Mouse (Mus musculus) intestine, postnatal 0 days (tissue): ENCODE results near the gene Eef1akmt1. TPM values are rescaled to one million over a fixed set of nuclear protein-coding genes. Genes with fewer than 3 reads are reported as not detected.

ENCODE experiments used
- ATAC-seq: fragments of 200-750 bp; cut with Nextera tagmentation; 2 replicates; pipeline ENCODE4 v1.8.0; 2017; ENCODE audit warnings: mild to moderate bottlenecking, moderate TSS enrichment, moderate library complexity
- H3K27ac ChIP-seq: fragments of 300-500 bp; sonication (generic); 2 replicates; pipeline ENCODE4 v1.5.1; 2014; ENCODE audit warnings: mild to moderate bottlenecking, low read depth, low read length, moderate library complexity
- H3K27me3 ChIP-seq: fragments of 300-500 bp; sonication (generic); replicated peaks from 2 replicates; pipeline ENCODE4 v1.6.1; 2014; ENCODE audit warnings: low read length, mixed read lengths; ENCODE audit not compliant: control insufficient read depth, insufficient read depth
- H3K36me3 ChIP-seq: fragments of 300-500 bp; sonication (generic); 2 replicates; pipeline ENCODE4 v1.6.1; 2014; ENCODE audit warnings: mild to moderate bottlenecking, moderate library complexity; ENCODE audit not compliant: control insufficient read depth, insufficient read depth
- H3K4me1 ChIP-seq: fragments of 300-500 bp; sonication (generic); replicated peaks from 2 replicates; pipeline ENCODE4 v1.6.1; 2014; ENCODE audit warnings: antibody characterized with exemption, low read length, mixed read lengths; ENCODE audit not compliant: control insufficient read depth, insufficient read depth
- H3K4me2 ChIP-seq: fragments of 300-500 bp; sonication (generic); replicated peaks from 2 replicates; pipeline ENCODE4 v1.6.1; 2014; ENCODE audit warnings: low read depth, mild to moderate bottlenecking, moderate library complexity
- H3K4me3 ChIP-seq: fragments of 300-500 bp; sonication (generic); 2 replicates; pipeline ENCODE4 v1.5.1; 2014; ENCODE audit warnings: low read depth, low read length
- H3K9ac ChIP-seq: fragments of 300-500 bp; sonication (generic); 2 replicates; pipeline ENCODE4 v1.6.1; 2014; ENCODE audit warnings: mild to moderate bottlenecking, low read depth, low read length
- H3K9me3 ChIP-seq: fragments of 300-500 bp; sonication (generic); 2 replicates; pipeline ENCODE4 v1.6.1; 2016; ENCODE audit warnings: mixed run types; ENCODE audit not compliant: control insufficient read depth
- CTCF ChIP-seq: sonication (generic); IDR thresholded peaks from 2 replicates; pipeline ENCODE4 v1.5.1; 2016; ENCODE audit warnings: low read depth, mild to moderate bottlenecking, control low read depth, antibody characterized with exemption, moderate library complexity
- WGBS: fragments of 180-500 bp; shearing (Covaris S2); extraction: QIAGEN DNeasy Blood & Tissue Kit; methylation state at CpG from one replicate; pipeline ENCODE4 v1.1.7; 2014; 5-methylcytosine and 5-hydroxymethylcytosine counted together
- polyA plus RNA-seq: library from polyadenylated mRNA; unstranded; fragments of >200 nt; fragmentation: Nextera tagmentation; extraction: Ambion mirVana; gene quantifications from 2 replicates; pipeline ENCODE4 v1.2.1, GENCODE M21; 2015

The Eef1akmt1 gene
- polyA plus RNA-seq, 1 experiment from 2014 or later: 53.2 TPM

GRCm38 (mm10) chr14:57554434-57554833, 17.0 kb downstream of the Eef1akmt1 start:
- no peak overlapping the region for H3K4me3 ChIP-seq
- peaks cover 10% of the 10 kb centered on the region; the same call in 1 of the 2 replicates for H3K36me3 ChIP-seq
- no peak overlapping the region for H3K4me2 ChIP-seq
- H3K27me3 ChIP-seq: no peaks in the 10 kb centered on the region
- H3K4me1 ChIP-seq: no peaks in the 10 kb centered on the region
- no peak overlapping the region for H3K9ac ChIP-seq
- H3K9me3 ChIP-seq: no peaks in the 10 kb centered on the region
- TF ChIP-seq CTCF: no peak
- 92% methylated on average over 5 of the region's 5 CpGs for WGBS
- no peak for ATAC-seq
- no peak overlapping the region for H3K27ac ChIP-seq

GRCm38 (mm10) chr14:57552945-57553344, 18.5 kb downstream of the Eef1akmt1 start:
- Histone ChIP-seq H3K27ac (no peak overlapping the region), H3K4me2 (no peak overlapping the region), H3K4me1 (no peaks in the 10 kb centered on the region), H3K4me3 (no peak overlapping the region), H3K36me3 (peaks cover 20% of the 10 kb centered on the region), H3K9ac (no peak overlapping the region), H3K27me3 (no peaks in the 10 kb centered on the region), H3K9me3 (no peaks in the 10 kb centered on the region)
- no peak for TF ChIP-seq CTCF
- ATAC-seq: no peak

DNA sequence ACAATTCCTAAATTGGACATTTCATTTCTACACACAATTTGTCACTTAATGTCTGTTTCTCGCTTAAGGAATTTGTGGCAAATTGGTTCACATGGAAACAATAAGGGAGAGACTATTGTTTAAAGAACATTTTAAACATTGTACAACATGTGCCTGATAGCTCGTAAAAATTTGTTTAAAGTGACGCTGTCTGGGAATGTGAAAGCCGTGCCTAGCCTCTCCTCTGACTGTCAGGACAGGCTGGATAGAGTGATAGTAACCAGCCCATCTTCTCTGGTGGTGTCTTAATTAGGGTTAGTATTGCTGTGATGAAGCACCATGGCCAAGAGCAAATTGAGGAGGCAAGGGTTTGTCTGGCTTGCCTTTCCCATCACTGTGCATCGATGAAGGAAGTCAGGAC, 24.4 kb downstream of the Eef1akmt1 start:
- Histone ChIP-seq H3K4me2 (no peak overlapping the region), H3K36me3 (peaks cover 20% of the 10 kb centered on the region), H3K9me3 (no peaks in the 10 kb centered on the region), H3K4me1 (no peaks in the 10 kb centered on the region), H3K27ac (no peak overlapping the region), H3K9ac (no peak overlapping the region), H3K27me3 (no peaks in the 10 kb centered on the region), H3K4me3 (no peak overlapping the region)
- ATAC-seq: 0 out of 2 replicates have a peak, but pooled peaks have one; percentile 46
- TF ChIP-seq CTCF: no peak
- 48% methylated on average over 5 of the region's 5 CpGs for WGBS

DNA sequence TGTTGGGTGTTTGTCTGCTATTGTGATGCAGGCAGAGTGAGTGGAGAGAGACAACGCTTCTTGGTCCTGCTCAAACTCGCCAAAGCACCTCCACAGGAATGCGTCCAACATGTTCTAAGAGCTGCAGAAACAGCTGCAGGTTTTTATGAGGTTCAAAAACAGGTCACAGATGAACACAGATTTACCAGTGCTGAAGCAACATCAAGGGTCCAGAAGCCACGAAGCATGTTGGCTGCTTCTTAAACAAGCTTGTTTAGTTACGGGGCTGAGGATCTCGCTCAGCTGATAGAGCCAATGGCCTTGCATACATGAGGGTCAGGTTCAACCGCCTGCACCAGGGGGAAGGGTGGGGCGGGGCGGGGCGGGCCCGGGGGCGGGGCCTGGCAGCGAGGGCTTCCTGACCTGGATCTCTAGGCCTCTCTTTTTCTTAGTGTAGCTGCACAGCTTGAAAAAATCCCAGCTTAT, 24.8 kb downstream of the Eef1akmt1 start:
- WGBS: 16% methylated on average over 13 of the region's 13 CpGs
- TF ChIP-seq CTCF: no peak
- H3K4me2 ChIP-seq: peak overlapping the region; percentile 14; the same call in 1 of the 2 replicates

GRCm38 (mm10) chr14:57546131-57546530, 25.3 kb downstream of the Eef1akmt1 start:
- Histone ChIP-seq H3K9me3 (no peaks in the 10 kb centered on the region), H3K4me3 (no peak overlapping the region), H3K27ac (peak overlapping the region; percentile 41; the same call in 1 of the 2 replicates), H3K4me2 (no peak overlapping the region), H3K27me3 (no peaks in the 10 kb centered on the region), H3K4me1 (no peaks in the 10 kb centered on the region), H3K36me3 (peaks cover 20% of the 10 kb centered on the region), H3K9ac (no peak overlapping the region)
- 75% methylated on average over 8 of the region's 8 CpGs for WGBS
- ATAC-seq: no peak
- no peak for TF ChIP-seq CTCF

More for the DNA sequence above, 24.8 kb downstream of the Eef1akmt1 start:
- no peak overlapping the region for H3K4me3 ChIP-seq
- H3K27me3 ChIP-seq: no peaks in the 10 kb centered on the region
- no peaks in the 10 kb centered on the region for H3K4me1 ChIP-seq
- no peak overlapping the region for H3K9ac ChIP-seq
- H3K9me3 ChIP-seq: no peaks in the 10 kb centered on the region
- peaks cover 20% of the 10 kb centered on the region for H3K36me3 ChIP-seq
- peak; percentile 68 for ATAC-seq
- H3K27ac ChIP-seq: no peak overlapping the region; the same call in 1 of the 2 replicates

GRCm38 (mm10) chr14:57545526-57545925, 25.9 kb downstream of the Eef1akmt1 start:
- Histone ChIP-seq H3K4me3 (no peak overlapping the region), H3K27me3 (no peaks in the 10 kb centered on the region), H3K27ac (no peak overlapping the region; the same call in 1 of the 2 replicates), H3K4me1 (no peaks in the 10 kb centered on the region), H3K36me3 (peaks cover 20% of the 10 kb centered on the region), H3K9ac (no peak overlapping the region), H3K9me3 (no peaks in the 10 kb centered on the region), H3K4me2 (no peak overlapping the region)
- TF ChIP-seq CTCF: no peak
- ATAC-seq: no peak
- WGBS: 86% methylated on average over 17 of the region's 17 CpGs
